Mouse (Mus musculus) midbrain, embryonic 12.5 days (tissue): ENCODE measurements around the gene Flt3l. TPM values are rescaled to one million over a fixed set of nuclear protein-coding genes. Genes with fewer than 3 reads are reported as not detected.
A peak's percentile ranks its signal among the peaks of the same experiment; 100 is the strongest.

Source experiments
- ATAC-seq: fragments of 200-750 bp; cut with Nextera tagmentation; 2 replicates; pipeline ENCODE4 v1.8.0; 2017; ENCODE audit warnings: low read depth, moderate TSS enrichment, moderate library complexity; ENCODE audit not compliant: low FRiP score
- H3K27ac ChIP-seq: fragments of 300-500 bp; sonication (generic); replicated peaks from 2 replicates; pipeline ENCODE4 v1.5.1; 2016; ENCODE audit warnings: mild to moderate bottlenecking
- H3K27me3 ChIP-seq: fragments of 300-500 bp; sonication (generic); 2 replicates; pipeline ENCODE4 v1.6.1; 2016; ENCODE audit warnings: mild to moderate bottlenecking
- H3K36me3 ChIP-seq: fragments of 300-500 bp; sonication (generic); 2 replicates; pipeline ENCODE4 v1.6.1; 2016
- H3K4me1 ChIP-seq: fragments of 300-500 bp; sonication (generic); 2 replicates; pipeline ENCODE4 v1.6.1; 2016
- H3K4me2 ChIP-seq: fragments of 300-500 bp; sonication (generic); replicated peaks from 2 replicates; pipeline ENCODE4 v1.6.1; 2016; ENCODE audit warnings: mild to moderate bottlenecking, moderate library complexity
- H3K4me3 ChIP-seq: fragments of 300-500 bp; sonication (generic); 2 replicates; pipeline ENCODE4 v1.5.1; 2016; ENCODE audit warnings: mild to moderate bottlenecking
- H3K9ac ChIP-seq: fragments of 300-500 bp; sonication (generic); replicated peaks from 2 replicates; pipeline ENCODE4 v1.6.1; 2016; ENCODE audit warnings: mild to moderate bottlenecking, moderate library complexity
- H3K9me3 ChIP-seq: fragments of 300-500 bp; sonication (generic); 2 replicates; pipeline ENCODE4 v1.6.1; 2016; ENCODE audit warnings: mild to moderate bottlenecking
- WGBS: fragments of 180-500 bp; shearing (Covaris S2); methylation state at CpG from one replicate; pipeline ENCODE4 v1.1.7; 2016; 5-methylcytosine and 5-hydroxymethylcytosine counted together
- polyA plus RNA-seq: library from polyadenylated mRNA; unstranded; fragments of >200 nt; fragmentation: Nextera tagmentation; extraction: Ambion mirVana; gene quantifications from 2 replicates; pipeline ENCODE4 v1.2.1, GENCODE M21; 2016

The Flt3l gene
- polyA plus RNA-seq: 0.64 and 1.2 TPM in 2 replicates

DNA sequence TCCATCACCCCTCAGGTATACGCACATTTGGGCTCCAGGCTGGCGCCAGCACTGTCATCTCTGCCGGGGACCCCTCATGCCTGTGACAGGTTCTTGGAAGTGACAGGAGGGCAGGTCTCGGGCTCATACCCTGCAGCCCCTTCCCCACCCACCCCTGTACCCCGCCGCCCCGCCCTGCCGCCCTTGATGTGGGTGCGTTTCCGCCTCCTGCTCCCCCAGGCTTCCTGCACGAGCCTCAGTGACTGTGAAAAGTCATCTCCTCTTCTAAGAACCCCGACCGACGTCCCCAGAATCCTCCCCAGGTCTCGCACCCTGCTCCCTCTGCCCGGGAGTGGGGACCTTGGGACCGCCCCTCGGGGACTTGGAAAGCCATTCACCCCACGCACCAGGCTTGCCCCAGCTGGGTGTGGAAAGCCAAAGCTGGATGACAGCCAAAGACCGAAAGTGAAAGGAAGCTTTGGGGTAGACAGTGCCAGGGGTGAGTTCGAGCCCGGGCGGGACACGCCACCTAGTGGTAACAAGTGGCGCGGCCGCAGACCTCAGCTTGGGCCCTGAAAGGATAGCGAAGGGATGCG, at the start of gene Flt3l, which contains the start of gene Gm45713:
Flt3l (minus strand) TSS at position 440 of the 575 bp plus-strand sequence.
Gm45713 (minus strand) TSS at position 239 of the 575 bp plus-strand sequence.
- H3K4me2 ChIP-seq: peak within 1 kb of the TSS; percentile 76
- H3K27me3 ChIP-seq: peaks cover 34% of the 10 kb centered on the region
- 0 out of 2 replicates have a peak, but pooled peaks cover 2% of the 10 kb centered on the region for H3K9me3 ChIP-seq
- peak within 1 kb of the TSS; percentile 50 for H3K4me3 ChIP-seq
- peak within 1 kb of the TSS; percentile 59 for H3K9ac ChIP-seq
- WGBS: 4% methylated on average over 29 of the region's 29 CpGs
- H3K4me1 ChIP-seq: peaks cover 10% of the 10 kb centered on the region; the same call in 1 of the 2 replicates
- ATAC-seq: peak; percentile 68
- no peak within 1 kb of the TSS for H3K27ac ChIP-seq
- no peaks in the 10 kb centered on the region for H3K36me3 ChIP-seq

DNA sequence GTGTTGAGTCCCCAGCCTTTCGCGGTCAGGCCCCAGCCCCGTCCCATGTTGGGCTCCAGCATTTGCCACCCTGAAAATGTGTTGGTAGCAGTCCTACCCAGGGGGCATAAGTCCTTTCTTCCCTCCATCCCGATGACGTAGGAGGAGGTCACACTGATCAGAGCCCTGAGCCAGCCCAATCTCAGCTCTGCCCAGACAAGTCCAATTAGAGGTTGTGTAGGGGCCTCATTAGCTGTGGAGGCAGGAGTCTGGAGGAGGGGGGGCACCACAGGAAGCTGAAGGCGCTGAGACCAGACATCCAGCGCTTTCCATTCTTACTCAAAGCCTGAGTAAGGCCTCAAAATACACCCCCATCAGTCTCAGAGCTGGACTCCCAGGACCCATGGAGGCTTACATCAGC, 49.7 kb upstream of the Flt3l start:
- WGBS: 70% methylated on average over 7 of the region's 7 CpGs
- H3K4me1 ChIP-seq: peaks cover 16% of the 10 kb centered on the region
- H3K4me3 ChIP-seq: no peak overlapping the region
- no peak overlapping the region for H3K9ac ChIP-seq
- peaks cover 93% of the 10 kb centered on the region for H3K27me3 ChIP-seq
- H3K4me2 ChIP-seq: no peak overlapping the region
- ATAC-seq: no peak
- H3K36me3 ChIP-seq: no peaks in the 10 kb centered on the region
- H3K27ac ChIP-seq: no peak overlapping the region
- no peaks in the 10 kb centered on the region for H3K9me3 ChIP-seq

DNA sequence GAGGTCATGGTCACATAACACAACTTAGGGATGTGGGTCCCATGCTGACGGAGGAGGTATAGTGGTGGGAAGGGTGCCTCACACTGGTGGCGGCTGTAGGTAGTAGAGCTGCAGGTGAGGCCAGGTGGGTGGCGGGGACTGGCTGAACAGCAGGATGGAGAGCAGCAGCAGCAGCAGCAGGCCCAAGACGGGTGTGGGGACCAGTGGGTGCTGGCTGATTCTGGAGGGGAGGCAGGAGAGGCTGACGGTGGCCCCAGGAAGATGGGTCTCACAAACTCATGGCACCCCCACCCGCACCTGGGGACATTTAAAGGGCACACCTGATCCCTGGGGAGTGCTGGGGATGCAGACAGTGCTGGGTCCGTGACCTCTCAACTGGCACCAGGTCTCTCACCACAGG, 47.4 kb upstream of the Flt3l start:
- Histone ChIP-seq H3K9ac (no peak overlapping the region), H3K27me3 (peaks cover 96% of the 10 kb centered on the region), H3K9me3 (no peaks in the 10 kb centered on the region), H3K36me3 (no peaks in the 10 kb centered on the region), H3K4me3 (no peak overlapping the region), H3K4me1 (peaks cover 16% of the 10 kb centered on the region), H3K27ac (no peak overlapping the region), H3K4me2 (no peak overlapping the region)
- no peak for ATAC-seq
- 69% methylated on average over 7 of the region's 7 CpGs for WGBS

DNA sequence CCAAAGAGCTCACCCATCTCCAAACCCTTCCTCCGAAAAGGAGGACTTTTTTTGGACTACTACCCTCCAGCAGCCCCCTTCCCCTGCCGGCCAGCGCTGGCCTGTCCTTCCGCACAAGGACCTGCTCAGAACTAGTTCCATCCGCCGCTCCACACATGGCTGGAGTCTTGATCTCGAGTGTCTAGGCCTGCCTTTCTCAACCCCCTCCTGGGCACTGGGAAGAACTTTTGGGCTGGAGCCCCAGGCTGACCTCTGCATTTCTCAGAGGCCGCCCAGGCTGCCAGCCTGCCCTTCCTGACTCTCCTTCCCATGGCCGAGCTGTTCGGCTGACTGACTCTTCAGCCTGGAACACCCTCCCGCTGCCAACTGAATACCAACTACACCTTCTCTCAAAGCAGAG, 46.4 kb upstream of the Flt3l start:
- 15% methylated on average over 11 of the region's 11 CpGs for WGBS
- H3K9me3 ChIP-seq: no peaks in the 10 kb centered on the region
- H3K4me1 ChIP-seq: peaks cover 16% of the 10 kb centered on the region
- ATAC-seq: no peak
- no peak overlapping the region; the same call in 1 of the 2 replicates for H3K9ac ChIP-seq
- no peak overlapping the region for H3K27ac ChIP-seq
- H3K4me2 ChIP-seq: peak overlapping the region; percentile 48
- H3K27me3 ChIP-seq: peaks cover 96% of the 10 kb centered on the region
- H3K4me3 ChIP-seq: peak overlapping the region; percentile 25; the same call in 1 of the 2 replicates
- no peaks in the 10 kb centered on the region for H3K36me3 ChIP-seq

DNA sequence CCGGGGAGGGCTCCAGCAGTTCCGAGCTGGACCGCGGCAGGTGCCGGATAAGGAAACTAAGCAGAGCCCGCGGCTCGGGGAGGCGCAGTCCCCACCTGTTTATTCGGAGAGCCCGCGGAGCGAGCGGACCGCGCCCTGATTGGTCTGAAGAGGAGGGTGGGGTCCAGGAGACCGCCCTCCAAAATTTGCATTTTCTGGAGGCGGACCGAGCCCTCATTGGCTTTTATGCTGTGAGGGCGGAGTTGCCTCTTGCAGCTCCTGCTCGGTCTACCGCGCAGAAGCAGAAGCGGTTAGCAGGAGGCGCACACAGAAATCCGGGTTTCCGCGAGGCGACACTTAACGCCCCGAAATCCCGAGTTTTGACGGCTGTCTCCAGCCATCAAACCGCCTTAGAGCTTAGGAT, 46.0 kb upstream of the Flt3l start:
- WGBS: 1% methylated on average over 34 of the region's 34 CpGs

DNA sequence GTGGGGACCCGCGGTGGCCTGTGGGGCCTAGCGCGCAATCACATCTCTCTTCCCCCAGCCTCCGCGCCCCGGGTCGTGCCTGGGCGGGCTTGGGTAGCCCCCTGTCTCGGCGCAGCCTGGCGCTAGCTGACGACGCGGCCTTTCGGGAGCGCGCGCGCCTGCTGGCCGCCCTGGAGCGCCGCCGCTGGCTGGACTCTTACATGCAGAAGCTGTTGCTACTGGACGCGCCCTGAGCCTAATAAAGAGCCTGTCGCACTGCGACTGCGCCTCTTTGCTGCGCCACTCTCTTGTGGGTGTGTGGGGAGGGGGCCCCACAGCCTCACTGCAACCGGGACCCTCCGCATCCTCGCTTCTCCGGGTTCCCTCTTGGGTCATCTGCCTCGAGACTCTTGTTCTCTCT, 45.3 kb upstream of the Flt3l start:
- Histone ChIP-seq H3K9ac (no peak overlapping the region), H3K36me3 (no peaks in the 10 kb centered on the region), H3K27me3 (peaks cover 100% of the 10 kb centered on the region), H3K27ac (no peak overlapping the region), H3K4me1 (peaks cover 17% of the 10 kb centered on the region), H3K9me3 (no peaks in the 10 kb centered on the region), H3K4me3 (peak overlapping the region; percentile 25), H3K4me2 (peak overlapping the region; percentile 48)
- 0 out of 2 replicates have a peak, but pooled peaks have one; percentile 23 for ATAC-seq
- 5% methylated on average over 35 of the region's 35 CpGs for WGBS

More for the DNA sequence above, 46.0 kb upstream of the Flt3l start:
- Histone ChIP-seq H3K4me2 (peak overlapping the region; percentile 48), H3K27ac (no peak overlapping the region), H3K4me1 (peaks cover 16% of the 10 kb centered on the region), H3K9ac (no peak overlapping the region; the same call in 1 of the 2 replicates), H3K4me3 (peak overlapping the region; percentile 25; the same call in 1 of the 2 replicates), H3K36me3 (no peaks in the 10 kb centered on the region), H3K27me3 (peaks cover 99% of the 10 kb centered on the region), H3K9me3 (no peaks in the 10 kb centered on the region)
- ATAC-seq: peak; percentile 71; the same call in 1 of the 2 replicates

DNA sequence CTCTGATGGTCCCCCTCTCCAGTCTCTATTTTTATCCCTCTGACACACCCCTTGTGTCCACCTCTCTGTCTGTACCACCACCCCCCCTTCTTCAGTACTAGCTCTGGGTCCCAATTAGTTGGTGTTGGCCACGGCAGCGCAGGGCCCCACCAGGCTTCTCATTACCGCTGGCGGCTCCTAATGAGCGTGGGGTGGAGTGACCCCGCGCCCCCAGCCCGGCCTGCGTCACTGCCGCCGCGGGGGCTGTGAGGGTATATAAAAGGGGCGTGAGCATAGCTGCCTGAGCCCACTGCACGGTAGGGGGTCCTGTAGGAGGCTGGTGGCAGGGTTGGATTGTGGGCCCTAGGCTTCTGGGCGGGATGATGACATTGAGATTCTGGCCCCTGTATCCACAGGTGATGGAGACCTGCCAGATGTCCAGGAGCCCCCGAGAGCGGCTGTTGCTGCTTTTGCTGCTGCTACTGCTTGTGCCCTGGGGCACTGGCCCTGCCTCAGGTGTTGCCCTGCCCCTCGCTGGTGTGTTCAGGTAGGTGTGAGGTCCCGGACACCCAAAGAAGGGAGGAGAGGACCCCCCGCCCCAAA, 44.8 kb upstream of the Flt3l start, which contains the start of gene Pth2:
Pth2 (plus strand) TSS at position 100 of the 582 bp plus-strand sequence.
- Histone ChIP-seq H3K4me1 (peaks cover 22% of the 10 kb centered on the region), H3K27me3 (peaks cover 100% of the 10 kb centered on the region), H3K9me3 (no peaks in the 10 kb centered on the region), H3K36me3 (no peaks in the 10 kb centered on the region), H3K27ac (no peak within 1 kb of the TSS), H3K4me3 (peak within 1 kb of the TSS; percentile 25), H3K4me2 (peak within 1 kb of the TSS; percentile 48), H3K9ac (no peak within 1 kb of the TSS)
- ATAC-seq: no peak
- WGBS: 23% methylated on average over 19 of the region's 20 CpGs

DNA sequence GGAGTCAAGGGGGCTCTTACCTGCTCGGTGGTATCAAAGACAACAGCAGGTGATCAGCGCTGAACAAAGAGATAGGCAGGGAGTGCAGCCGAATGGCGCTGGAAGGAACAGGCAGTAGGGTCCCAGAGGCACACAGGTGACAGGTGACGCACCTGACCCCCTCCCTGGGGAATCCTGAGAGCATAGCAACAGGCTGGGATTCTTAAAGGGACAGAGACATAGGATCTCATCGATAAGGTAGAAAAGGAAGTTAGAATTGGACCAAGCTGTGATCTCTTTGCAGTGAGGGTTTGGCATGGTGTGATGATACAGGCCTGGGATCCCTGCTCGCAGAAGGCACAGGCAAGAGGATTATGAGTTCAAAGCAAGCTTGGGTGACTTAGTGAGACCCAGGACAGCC, 43.2 kb upstream of the Flt3l start, which contains the start of gene Gfy:
Gfy (minus strand) TSS at position 101 of the 400 bp plus-strand sequence.
- Histone ChIP-seq H3K27me3 (peaks cover 100% of the 10 kb centered on the region), H3K27ac (no peak within 1 kb of the TSS), H3K4me2 (no peak within 1 kb of the TSS), H3K4me3 (no peak within 1 kb of the TSS), H3K9me3 (no peaks in the 10 kb centered on the region), H3K36me3 (no peaks in the 10 kb centered on the region), H3K4me1 (peaks cover 32% of the 10 kb centered on the region), H3K9ac (no peak within 1 kb of the TSS)
- 22% methylated on average over 7 of the region's 7 CpGs for WGBS
- no peak for ATAC-seq

DNA sequence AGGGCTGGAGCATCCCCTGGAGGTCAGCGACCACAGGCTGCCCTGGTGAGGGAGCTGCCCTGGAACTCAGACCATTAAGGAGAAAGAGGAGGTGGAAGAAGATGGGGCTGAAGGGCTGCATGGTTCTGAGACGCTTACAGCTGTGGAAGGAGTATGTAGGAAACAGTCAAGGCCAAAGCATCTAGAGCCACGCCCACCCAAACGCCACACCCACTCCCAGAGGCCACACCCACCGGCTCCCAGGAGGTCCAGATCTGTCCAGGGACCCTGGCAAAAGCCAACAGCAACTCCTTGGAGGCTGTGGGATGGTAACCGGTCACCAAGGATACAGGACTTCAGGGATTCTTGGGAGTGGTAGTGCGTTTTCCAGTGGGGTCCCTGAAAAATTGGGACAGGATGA, 42.3 kb upstream of the Flt3l start:
- Histone ChIP-seq H3K27me3 (peaks cover 98% of the 10 kb centered on the region), H3K9ac (no peak overlapping the region), H3K36me3 (no peaks in the 10 kb centered on the region), H3K9me3 (no peaks in the 10 kb centered on the region), H3K4me2 (no peak overlapping the region), H3K4me1 (peaks cover 32% of the 10 kb centered on the region), H3K4me3 (no peak overlapping the region), H3K27ac (no peak overlapping the region)
- no peak for ATAC-seq
- WGBS: 22% methylated on average over 7 of the region's 7 CpGs

DNA sequence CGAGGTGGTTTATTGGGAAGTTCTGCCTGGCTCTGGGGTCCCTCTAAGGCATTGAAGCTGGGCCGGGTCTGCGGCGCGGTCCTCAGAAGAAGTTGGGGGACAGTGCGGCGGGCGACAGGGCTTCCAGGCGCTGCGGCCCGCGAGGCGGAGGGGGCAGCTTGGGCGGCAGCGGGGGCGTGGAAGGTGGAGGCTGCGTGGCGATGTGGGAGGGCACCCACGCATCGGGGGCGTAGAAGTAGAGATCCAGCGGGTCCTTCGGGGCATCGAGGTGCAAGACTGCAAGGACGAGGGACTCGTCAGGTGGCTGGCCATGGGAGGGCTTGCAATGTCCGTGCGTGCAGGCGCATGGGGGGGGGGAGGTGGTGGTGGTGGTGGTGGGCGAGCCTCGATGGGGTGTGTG, 40.1 kb upstream of the Flt3l start:
- Histone ChIP-seq H3K4me3 (peak overlapping the region; percentile 26), H3K9ac (no peak overlapping the region), H3K4me1 (peaks cover 18% of the 10 kb centered on the region), H3K27me3 (peaks cover 97% of the 10 kb centered on the region), H3K36me3 (no peaks in the 10 kb centered on the region), H3K9me3 (no peaks in the 10 kb centered on the region), H3K4me2 (peak overlapping the region; percentile 29), H3K27ac (no peak overlapping the region)
- 2% methylated on average over 31 of the region's 31 CpGs for WGBS
- ATAC-seq: no peak

DNA sequence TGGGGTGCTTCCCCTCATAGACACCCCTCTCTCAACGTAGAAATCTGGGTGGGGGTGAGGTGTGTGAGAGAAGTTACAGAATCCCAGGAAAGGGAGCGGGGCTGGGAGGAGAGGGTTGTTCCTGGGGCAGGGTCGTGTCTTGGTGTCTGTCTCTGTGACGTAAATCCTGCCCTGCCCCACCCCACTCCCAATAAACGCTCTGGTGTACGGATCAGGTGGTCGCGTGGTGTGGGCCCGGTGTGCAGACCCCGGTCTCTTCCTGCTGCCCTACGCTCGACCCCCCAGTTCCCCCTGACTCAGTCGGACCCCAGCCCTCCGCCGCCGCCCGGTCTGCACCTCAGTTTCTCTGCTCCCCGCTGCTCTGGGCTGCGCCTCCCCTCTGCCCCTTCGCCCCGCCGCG, 39.7 kb upstream of the Flt3l start:
- peaks cover 16% of the 10 kb centered on the region for H3K4me1 ChIP-seq
- H3K27ac ChIP-seq: no peak overlapping the region
- H3K4me3 ChIP-seq: peak overlapping the region; percentile 26
- 2% methylated on average over 23 of the region's 23 CpGs for WGBS
- peak overlapping the region; percentile 29 for H3K4me2 ChIP-seq
- H3K36me3 ChIP-seq: no peaks in the 10 kb centered on the region
- H3K27me3 ChIP-seq: peaks cover 96% of the 10 kb centered on the region
- no peak for ATAC-seq
- no peak overlapping the region for H3K9ac ChIP-seq
- H3K9me3 ChIP-seq: no peaks in the 10 kb centered on the region

DNA sequence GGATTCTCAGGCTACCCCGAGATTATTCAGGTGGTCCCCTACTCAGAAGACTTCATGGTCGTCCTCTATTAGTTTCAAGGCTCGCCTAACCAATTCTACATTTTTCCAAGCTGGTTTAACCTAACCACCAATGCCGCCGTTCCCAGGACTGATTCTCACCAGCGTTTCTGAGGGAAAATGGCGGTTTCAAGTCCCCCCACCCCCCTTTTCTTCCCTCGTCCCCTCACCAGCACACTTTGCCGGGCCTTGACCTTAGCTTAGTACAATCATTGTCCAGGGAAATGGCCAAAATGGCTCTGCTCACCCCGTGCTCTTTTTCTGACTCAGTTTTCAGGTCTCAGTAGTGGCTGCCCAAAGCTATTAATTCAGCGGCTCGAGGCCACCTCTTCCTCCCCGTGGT, 39.2 kb upstream of the Flt3l start:
- Histone ChIP-seq H3K9ac (no peak overlapping the region), H3K27ac (no peak overlapping the region), H3K36me3 (no peaks in the 10 kb centered on the region), H3K4me1 (peaks cover 16% of the 10 kb centered on the region), H3K27me3 (peaks cover 96% of the 10 kb centered on the region), H3K4me3 (no peak overlapping the region), H3K9me3 (peaks cover 1% of the 10 kb centered on the region; the same call in 1 of the 2 replicates), H3K4me2 (0 out of 2 replicates have a peak overlapping the region, but pooled peaks have one; percentile 32)
- WGBS: 2% methylated on average over 13 of the region's 13 CpGs
- ATAC-seq: no peak
